Mouse (Mus musculus) ES-Bruce4 (cell line): Measurements from ENCODE around the gene Polr3h. TPM values are rescaled to one million over a fixed set of nuclear protein-coding genes. Genes with fewer than 3 reads are reported as not detected.
A peak's percentile ranks its signal among the peaks of the same experiment; 100 is the strongest.

Source experiments
- H3K27ac ChIP-seq: 2 replicates; pipeline ENCODE4 v1.5.1; 2012; ENCODE audit warnings: low read length, inconsistent platforms; ENCODE audit not compliant: insufficient read depth
- H3K27me3 ChIP-seq: 2 replicates; pipeline ENCODE4 v1.6.1; 2012; ENCODE audit warnings: mild to moderate bottlenecking, low read length, inconsistent platforms; ENCODE audit not compliant: control insufficient read depth, poor library complexity, insufficient read depth, severe bottlenecking
- H3K36me3 ChIP-seq: 2 replicates; pipeline ENCODE4 v1.6.1; 2012; ENCODE audit warnings: inconsistent platforms, mild to moderate bottlenecking, low read length, moderate library complexity; ENCODE audit not compliant: control insufficient read depth, poor library complexity, insufficient read depth, severe bottlenecking
- H3K4me1 ChIP-seq: one replicate; pipeline ENCODE4 v1.8.1; 2011; ENCODE audit warnings: low read length; ENCODE audit not compliant: control insufficient read depth, insufficient read depth
- H3K4me3 ChIP-seq: 2 replicates; pipeline ENCODE4 v1.5.1; 2011; ENCODE audit warnings: low read depth, mild to moderate bottlenecking, low read length
- H3K9ac ChIP-seq: 2 replicates; pipeline ENCODE4 v1.6.1; 2012; ENCODE audit warnings: low read depth, mild to moderate bottlenecking, inconsistent platforms; ENCODE audit not compliant: poor library complexity, severe bottlenecking
- H3K9me3 ChIP-seq: replicated peaks from 2 replicates; pipeline ENCODE4 v1.6.1; 2012; ENCODE audit warnings: mild to moderate bottlenecking, low read length, inconsistent platforms; ENCODE audit not compliant: control insufficient read depth, poor library complexity, insufficient read depth, severe bottlenecking
- CTCF ChIP-seq: IDR thresholded peaks from one replicate; pipeline ENCODE4 v1.8.1; 2011; ENCODE audit warnings: low read depth, low read length
- EP300 ChIP-seq: IDR thresholded peaks from 2 replicates; pipeline ENCODE4 v1.6.1; 2011; ENCODE audit warnings: low read depth, low read length; ENCODE audit not compliant: insufficient read depth
- POLR2A ChIP-seq: IDR thresholded peaks from one replicate; pipeline ENCODE4 v1.8.1; 2011; ENCODE audit warnings: low read length; ENCODE audit not compliant: insufficient read depth
- polyA plus RNA-seq: library from polyadenylated mRNA; stranded (reverse); fragments of >200 nt; gene quantifications from 2 replicates; pipeline ENCODE4 v1.2.4, GENCODE M21; 2011; ENCODE audit warnings: low read depth; ENCODE audit not compliant: missing spikeins, insufficient read depth, insufficient read length

The Polr3h gene
- polyA plus RNA-seq, 1 experiment: 25.5 TPM

GRCm38 (mm10) chr15:81898751-81899150 is 27.3 kb downstream of the Polr3h start:
- peaks cover 29% of the 10 kb centered on the region for H3K36me3 ChIP-seq
- TF ChIP-seq CTCF (no peak), EP300 (no peak), POLR2A (no peak)
- H3K27me3 ChIP-seq: no peaks in the 10 kb centered on the region
- no peak overlapping the region for H3K4me3 ChIP-seq
- H3K4me1 ChIP-seq: no peaks in the 10 kb centered on the region
- H3K27ac ChIP-seq: no peak overlapping the region
- H3K9ac ChIP-seq: no peak overlapping the region
- no peaks in the 10 kb centered on the region for H3K9me3 ChIP-seq

- Histone ChIP-seq H3K4me1 (no peaks in the 10 kb centered on the region), H3K27me3 (no peaks in the 10 kb centered on the region), H3K4me3 (no peak overlapping the region), H3K36me3 (peaks cover 29% of the 10 kb centered on the region), H3K9me3 (no peaks in the 10 kb centered on the region), H3K9ac (no peak overlapping the region), H3K27ac (no peak overlapping the region)
- no peak for TF ChIP-seq POLR2A
- no peak for TF ChIP-seq CTCF
- TF ChIP-seq EP300: no peak
These were observed 28.3 kb downstream of the Polr3h start for GRCm38 (mm10) chr15:81897607-81898285.

GRCm38 (mm10) chr15:81896407-81896806 is 29.6 kb downstream of the Polr3h start:
- Histone ChIP-seq H3K27ac (no peak overlapping the region), H3K4me1 (no peaks in the 10 kb centered on the region), H3K9me3 (no peaks in the 10 kb centered on the region), H3K27me3 (no peaks in the 10 kb centered on the region), H3K36me3 (peaks cover 29% of the 10 kb centered on the region), H3K4me3 (no peak overlapping the region), H3K9ac (no peak overlapping the region)
- no peak for TF ChIP-seq CTCF
- no peak for TF ChIP-seq POLR2A
- no peak for TF ChIP-seq EP300

GRCm38 (mm10) chr15:81894002-81894401 is 32.0 kb downstream of the Polr3h start:
- Histone ChIP-seq H3K4me1 (no peaks in the 10 kb centered on the region), H3K27ac (no peak overlapping the region), H3K4me3 (no peak overlapping the region), H3K36me3 (peaks cover 39% of the 10 kb centered on the region), H3K9me3 (no peaks in the 10 kb centered on the region), H3K27me3 (no peaks in the 10 kb centered on the region), H3K9ac (no peak overlapping the region)
- TF ChIP-seq CTCF: no peak
- no peak for TF ChIP-seq POLR2A
- no peak for TF ChIP-seq EP300

- Histone ChIP-seq H3K27ac (peak overlapping the region; percentile 93), H3K4me3 (no peak overlapping the region; the same call in 1 of the 2 replicates), H3K4me1 (no peaks in the 10 kb centered on the region), H3K27me3 (no peaks in the 10 kb centered on the region), H3K9me3 (no peaks in the 10 kb centered on the region), H3K9ac (peak overlapping the region; percentile 69), H3K36me3 (peaks cover 31% of the 10 kb centered on the region)
- TF ChIP-seq EP300: peak; percentile 95
- no peak for TF ChIP-seq CTCF
These were observed 34.0 kb downstream of the Polr3h start for GRCm38 (mm10) chr15:81891822-81892580.

- H3K4me1 ChIP-seq: no peaks in the 10 kb centered on the region
- peak overlapping the region; percentile 93 for H3K27ac ChIP-seq
- no peak for TF ChIP-seq EP300
- no peak for TF ChIP-seq POLR2A
- no peak for TF ChIP-seq CTCF
- peaks cover 32% of the 10 kb centered on the region for H3K36me3 ChIP-seq
- no peak overlapping the region for H3K4me3 ChIP-seq
- no peaks in the 10 kb centered on the region for H3K9me3 ChIP-seq
- H3K9ac ChIP-seq: peak overlapping the region; percentile 69
- no peaks in the 10 kb centered on the region for H3K27me3 ChIP-seq
These were observed 34.8 kb downstream of the Polr3h start for GRCm38 (mm10) chr15:81891140-81891802.
